ENCODE assay signal across 24 mouse cellular contexts in genomic region chr1:179859552-179859902, GRCm38 (mm10). TPM values are rescaled to one million over a fixed set of nuclear protein-coding genes. Genes with fewer than 3 reads are reported as not detected.
DNase-seq lines count a peak whose midpoint lies in the region; ATAC-seq and TF ChIP-seq lines count a peak whose summit lies in the region.
"Had no signal": no experiment of that assay in that cellular context is flagged by ENCODE, and none has a peak within 500 bp of the region (broad histone marks: within the 10 kb centered on the region; RNA-seq: fewer than 3 reads in every experiment).

No protein-coding gene starts in this region.

- no peak for DNase-seq in forebrain, embryonic 10.5 days (ENCODE audit: extremely low spot score, low spot score)
- DNase-seq in hindbrain, embryonic 14.5 days (ENCODE audit: low spot score) = no peak
- DNase-seq in lung, embryonic 14.5 days = no peak
- no peak for DNase-seq in lung, postnatal 25 days (ENCODE audit: low spot score)
- DNase-seq in thymus, postnatal 0 days (ENCODE audit: low spot score) = no peak
- DNase-seq: adrenal gland, postnatal 25 days; gastrocnemius, postnatal 10 days; lung, postnatal 4 days; thymus, postnatal 4 days had no signal

- 78% methylated on average over 8 of the region's 8 CpGs for WGBS in forebrain, embryonic 13.5 days
- 83% methylated on average over 8 of the region's 8 CpGs for WGBS in forebrain, embryonic 10.5 days
- WGBS in hindbrain, embryonic 16.5 days = 81% methylated on average over 8 of the region's 8 CpGs
- whole genome bisulfite sequencing in hindbrain, embryonic 14.5 days = 81% methylated on average over 8 of the region's 8 CpGs
- WGBS in lung, embryonic 14.5 days = 73% methylated on average over 8 of the region's 8 CpGs

- no peak overlapping the region for H3K4me2 ChIP-seq in forebrain, embryonic 13.5 days
- H3K4me2 ChIP-seq in hindbrain, embryonic 16.5 days (ENCODE audit: low read length) = no peak overlapping the region
- H3K4me2 ChIP-seq in hindbrain, embryonic 14.5 days (replicated peaks) = no peak overlapping the region
- H3K4me2 ChIP-seq in lung, embryonic 14.5 days = no peak overlapping the region
- H3K4me2 ChIP-seq: hindbrain, embryonic 15.5 days; stomach, embryonic 15.5 days had no signal

- H3K9ac ChIP-seq in forebrain, embryonic 13.5 days = no peak overlapping the region
- no peak overlapping the region for H3K9ac ChIP-seq in hindbrain, embryonic 16.5 days (ENCODE audit: low read depth, low read length)
- H3K9ac ChIP-seq in hindbrain, embryonic 14.5 days = no peak overlapping the region
- no peak overlapping the region for H3K9ac ChIP-seq in lung, embryonic 14.5 days
- H3K9ac ChIP-seq: heart, embryonic 13.5 days; hindbrain, embryonic 15.5 days; limb, embryonic 15.5 days; stomach, embryonic 15.5 days had no signal

- no peak overlapping the region for H3K27ac ChIP-seq in forebrain, embryonic 13.5 days
- no peak overlapping the region; the same call in 1 of the 2 replicates for H3K27ac ChIP-seq in forebrain, embryonic 10.5 days
- H3K27ac ChIP-seq in hindbrain, embryonic 16.5 days (ENCODE audit: low read depth, low read length) = no peak overlapping the region
- no peak overlapping the region for H3K27ac ChIP-seq in hindbrain, embryonic 14.5 days
- H3K27ac ChIP-seq in lung, embryonic 14.5 days (ENCODE audit: low read depth) = no peak overlapping the region
- H3K27ac ChIP-seq: heart, embryonic 13.5 days; hindbrain, embryonic 15.5 days; limb, embryonic 15.5 days; stomach, embryonic 15.5 days had no signal

- H3K27me3 ChIP-seq in forebrain, embryonic 13.5 days = no peaks in the 10 kb centered on the region
- no peaks in the 10 kb centered on the region for H3K27me3 ChIP-seq in forebrain, embryonic 10.5 days (ENCODE audit: poor library complexity, severe bottlenecking)
- no peaks in the 10 kb centered on the region for H3K27me3 ChIP-seq in hindbrain, embryonic 16.5 days (replicated peaks; ENCODE audit: control insufficient read depth, insufficient read depth, low read length)
- H3K27me3 ChIP-seq in hindbrain, embryonic 14.5 days (ENCODE audit: control insufficient read depth, insufficient read depth, low read length) = no peaks in the 10 kb centered on the region
- no peaks in the 10 kb centered on the region for H3K27me3 ChIP-seq in lung, embryonic 14.5 days (ENCODE audit: insufficient read depth, low read length)
- H3K27me3 ChIP-seq: heart, embryonic 13.5 days; hindbrain, embryonic 15.5 days; limb, embryonic 15.5 days; stomach, embryonic 15.5 days had no signal

- no peak overlapping the region for H3K4me3 ChIP-seq in forebrain, embryonic 13.5 days
- no peak overlapping the region for H3K4me3 ChIP-seq in forebrain, embryonic 10.5 days
- no peak overlapping the region for H3K4me3 ChIP-seq in hindbrain, embryonic 16.5 days (ENCODE audit: low read length)
- no peak overlapping the region for H3K4me3 ChIP-seq in hindbrain, embryonic 14.5 days (replicated peaks; ENCODE audit: low read length)
- H3K4me3 ChIP-seq in lung, embryonic 14.5 days (ENCODE audit: low read depth, low read length) = no peak overlapping the region
- H3K4me3 ChIP-seq: heart, embryonic 13.5 days; hindbrain, embryonic 15.5 days; limb, embryonic 15.5 days; stomach, embryonic 15.5 days had no signal

- 0 out of 2 replicates have a peak, but pooled peaks have one; percentile 27 for ATAC-seq in forebrain, embryonic 13.5 days
- 0 out of 2 replicates have a peak, but pooled peaks have one; percentile 37 for ATAC-seq in hindbrain, embryonic 16.5 days
- ATAC-seq in hindbrain, embryonic 14.5 days (ENCODE audit: low FRiP score) = no peak
- ATAC-seq in lung, embryonic 14.5 days (ENCODE audit: insufficient read depth) = 0 out of 2 replicates have a peak, but pooled peaks have one; percentile 44
- ATAC-seq in erythroblast, adult 5-6 weeks (replicated peaks; ENCODE audit: low FRiP score, poor library complexity, severe bottlenecking) = peak; percentile 32; the same call in 1 of the 2 replicates

- TF ChIP-seq CTCF in lung, embryonic 14.5 days (IDR thresholded peaks at IDR 0.05; ENCODE audit: low read depth) = no peak

- no peaks in the 10 kb centered on the region for H3K4me1 ChIP-seq in forebrain, embryonic 13.5 days
- H3K4me1 ChIP-seq in forebrain, embryonic 10.5 days = peaks cover 12% of the 10 kb centered on the region; the same call in 1 of the 2 replicates
- H3K4me1 ChIP-seq in hindbrain, embryonic 16.5 days (ENCODE audit: control insufficient read depth, insufficient read depth, low read depth, low read length) = no peaks in the 10 kb centered on the region
- no peaks in the 10 kb centered on the region for H3K4me1 ChIP-seq in hindbrain, embryonic 14.5 days (replicated peaks; ENCODE audit: control insufficient read depth, insufficient read depth, low read length)
- H3K4me1 ChIP-seq in lung, embryonic 14.5 days (ENCODE audit: insufficient read depth) = no peaks in the 10 kb centered on the region
- H3K4me1 ChIP-seq: hindbrain, embryonic 15.5 days; limb, embryonic 15.5 days; stomach, embryonic 15.5 days had no signal

- H3K9me3 ChIP-seq in forebrain, embryonic 13.5 days (replicated peaks) = no peaks in the 10 kb centered on the region
- no peaks in the 10 kb centered on the region for H3K9me3 ChIP-seq in forebrain, embryonic 10.5 days
- no peaks in the 10 kb centered on the region for H3K9me3 ChIP-seq in hindbrain, embryonic 16.5 days (ENCODE audit: control insufficient read depth, low read length)
- no peaks in the 10 kb centered on the region for H3K9me3 ChIP-seq in hindbrain, embryonic 14.5 days (ENCODE audit: control insufficient read depth, low read length)
- no peaks in the 10 kb centered on the region for H3K9me3 ChIP-seq in lung, embryonic 14.5 days (ENCODE audit: low read depth, low read length)
- H3K9me3 ChIP-seq: heart, embryonic 13.5 days; hindbrain, embryonic 15.5 days; limb, embryonic 15.5 days; stomach, embryonic 15.5 days had no signal

- no peaks in the 10 kb centered on the region for H3K36me3 ChIP-seq in forebrain, embryonic 13.5 days (ENCODE audit: poor library complexity, severe bottlenecking)
- no peaks in the 10 kb centered on the region for H3K36me3 ChIP-seq in forebrain, embryonic 10.5 days (replicated peaks)
- H3K36me3 ChIP-seq in hindbrain, embryonic 16.5 days (ENCODE audit: control insufficient read depth, insufficient read depth, low read length) = no peaks in the 10 kb centered on the region
- no peaks in the 10 kb centered on the region for H3K36me3 ChIP-seq in hindbrain, embryonic 14.5 days (replicated peaks; ENCODE audit: control insufficient read depth, insufficient read depth)
- H3K36me3 ChIP-seq in lung, embryonic 14.5 days (ENCODE audit: insufficient read depth) = no peaks in the 10 kb centered on the region
- H3K36me3 ChIP-seq: heart, embryonic 13.5 days; hindbrain, embryonic 15.5 days; limb, embryonic 15.5 days; stomach, embryonic 15.5 days had no signal

RNA-seq across cellular contexts. Expression of gene Ahctf1, which starts 56.0 kb away (rescaled TPM):
- 24.0 TPM in 2 replicates for polyA plus RNA-seq in forebrain, embryonic 13.5 days (2015; fragmentation: Nextera tagmentation; extraction: Ambion mirVana)
- 33.0 and 34.5 TPM in 2 replicates for polyA plus RNA-seq in forebrain, embryonic 10.5 days (2016; fragmentation: Nextera tagmentation; extraction: Ambion mirVana)
- polyA plus RNA-seq in hindbrain, embryonic 16.5 days (2015; fragmentation: Nextera tagmentation; extraction: Ambion mirVana) = 13.5 and 13.8 TPM in 2 replicates
- polyA plus RNA-seq in hindbrain, embryonic 14.5 days (2014; fragmentation: Nextera tagmentation; extraction: Ambion mirVana) = 17.5 and 19.2 TPM in 2 replicates
- polyA plus RNA-seq in lung, embryonic 14.5 days (2014; fragmentation: Nextera tagmentation; extraction: Ambion mirVana) = 35.5 and 36.6 TPM in 2 replicates
- total RNA-seq in erythroblast, adult 5-6 weeks (2015; ENCODE audit: low replicate concordance) = 51.4 and 69.0 TPM in 2 replicates
- 53.7 and 67.2 TPM in 2 replicates for total RNA-seq in erythroblast, adult 5-6 weeks (2017; ENCODE audit: low replicate concordance)
- polyA plus RNA-seq in thymus, postnatal 0 days (2015; fragmentation: Nextera tagmentation; extraction: Ambion mirVana) = 11.8 and 16.3 TPM in 2 replicates

RNA-seq across cellular contexts. Expression of gene Gm10518, which starts 56.4 kb away (rescaled TPM):
- not detected in 2 replicates for polyA plus RNA-seq in forebrain, embryonic 13.5 days (2015; fragmentation: Nextera tagmentation; extraction: Ambion mirVana)
- polyA plus RNA-seq in forebrain, embryonic 10.5 days (2016; fragmentation: Nextera tagmentation; extraction: Ambion mirVana) = 0.17 and 0.23 TPM in 2 replicates
- polyA plus RNA-seq in hindbrain, embryonic 16.5 days (2015; fragmentation: Nextera tagmentation; extraction: Ambion mirVana) = 0.13 TPM in 1 of 2 replicates, not detected in the other
- polyA plus RNA-seq in hindbrain, embryonic 14.5 days (2014; fragmentation: Nextera tagmentation; extraction: Ambion mirVana) = 0.27 TPM in 1 of 2 replicates, not detected in the other
- 0.24 TPM in 1 of 2 replicates, not detected in the other for polyA plus RNA-seq in lung, embryonic 14.5 days (2014; fragmentation: Nextera tagmentation; extraction: Ambion mirVana)
- total RNA-seq in erythroblast, adult 5-6 weeks (2015; ENCODE audit: low replicate concordance) = not detected in 2 replicates
- not detected in 2 replicates for total RNA-seq in erythroblast, adult 5-6 weeks (2017; ENCODE audit: low replicate concordance)
- 0.35 and 0.39 TPM in 2 replicates for polyA plus RNA-seq in thymus, postnatal 0 days (2015; fragmentation: Nextera tagmentation; extraction: Ambion mirVana)
- total RNA-seq: adrenal gland, postnatal 25 days; common myeloid progenitor, adult 5-6 weeks; gastrocnemius, postnatal 10 days; heart, adult 18-20 months; heart, postnatal 14 days; left cerebral cortex, postnatal 36 days; midbrain, postnatal 0 days had no signal
- polyA plus RNA-seq: frontal cortex, adult 2 months; heart, embryonic 13.5 days; intestine, embryonic 16.5 days; large intestine, adult 2 months; midbrain, postnatal 0 days had no signal
